Mouse (Mus musculus): ENCODE results near the gene Palm2. TPM values are rescaled to one million over a fixed set of nuclear protein-coding genes. Genes with fewer than 3 reads are reported as not detected.
A peak's percentile ranks its signal among the peaks of the same experiment; 100 is the strongest.

The Palm2 gene
- total RNA-seq, 2 experiments from 2014 or later: 0.54 to 1.9 TPM

DNA sequence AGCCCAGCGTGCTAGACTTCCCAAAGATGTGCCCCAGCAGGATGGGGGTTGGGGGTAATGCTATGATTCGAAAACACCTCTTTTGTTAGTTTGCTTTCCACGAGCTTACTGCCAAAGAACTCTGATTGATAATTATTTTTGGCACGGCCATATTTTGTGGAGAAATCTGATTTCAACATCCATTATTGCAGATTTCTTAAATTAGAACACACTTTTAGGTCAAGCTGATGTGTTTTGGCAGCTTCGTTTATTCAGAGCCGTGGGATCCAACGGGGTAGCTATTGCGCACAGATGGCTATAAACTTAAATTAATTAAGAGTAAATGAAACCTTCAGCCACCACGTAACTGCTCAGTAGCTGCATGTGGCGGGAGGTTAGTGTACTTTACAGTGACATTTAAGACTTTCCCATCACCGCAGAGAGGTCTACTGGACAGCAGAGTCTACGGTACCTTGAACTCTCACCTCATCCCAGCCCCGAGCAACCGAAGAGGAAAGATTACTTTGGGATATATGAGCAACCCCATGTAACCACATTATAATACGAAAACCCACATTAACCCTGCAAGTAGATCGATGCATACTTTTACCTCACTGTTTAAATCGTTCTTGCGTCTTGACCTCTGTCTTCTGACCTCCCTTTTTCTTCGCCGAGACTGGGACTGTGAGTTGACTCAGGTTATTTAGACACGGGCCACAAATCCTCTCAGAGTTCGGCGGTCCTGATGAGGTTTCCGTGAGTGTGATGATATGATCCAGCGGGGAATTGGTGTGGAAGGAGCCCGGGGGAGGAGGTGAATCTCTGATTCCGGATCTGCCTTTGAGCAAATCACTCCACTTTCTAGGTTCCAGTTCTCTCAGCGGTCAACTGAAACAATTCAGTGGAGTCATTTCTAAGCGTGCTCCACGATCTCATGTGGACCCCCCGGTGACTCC, 80.2 kb downstream of the Palm2 start:
- no peak for DNase-seq

DNA sequence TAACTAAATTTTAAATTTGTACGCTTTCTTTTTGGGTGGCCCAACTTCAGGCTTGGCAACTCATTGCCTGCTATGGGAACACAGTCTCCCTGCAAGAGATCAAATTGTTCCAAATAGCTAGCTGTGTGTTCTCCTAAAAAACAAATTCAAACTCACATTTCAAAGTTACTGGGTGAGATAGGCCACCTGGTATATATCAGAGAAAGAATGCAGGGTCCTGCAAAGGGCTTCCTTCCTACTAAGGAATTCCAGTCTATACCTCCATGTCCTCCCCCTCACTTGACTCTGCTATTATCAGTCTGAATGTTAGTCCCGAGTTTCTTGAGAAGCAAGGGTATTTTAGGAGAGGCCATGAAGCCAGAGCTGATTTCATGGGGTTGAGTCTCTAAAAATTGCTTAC, 81.3 kb downstream of the Palm2 start:
- DNase-seq: no peak

DNA sequence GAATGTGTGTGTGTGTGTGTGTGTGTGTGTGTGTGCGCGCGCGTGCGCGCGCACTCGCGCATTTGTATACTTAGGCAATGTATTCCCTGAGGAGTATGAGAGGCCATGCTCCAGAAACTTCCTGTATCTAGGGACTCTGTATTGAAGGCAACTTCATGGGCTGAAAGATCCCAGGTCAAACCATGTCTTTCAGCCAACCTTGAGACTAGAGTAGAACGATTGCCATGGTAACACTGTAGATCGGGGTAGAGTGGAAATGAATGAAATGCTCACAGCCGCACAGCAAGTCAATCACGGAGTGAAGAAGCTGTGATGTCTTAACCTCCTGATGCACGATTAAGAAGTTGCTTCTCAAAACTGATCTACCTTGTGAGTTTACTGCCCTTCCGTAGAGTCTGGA, 89.4 kb downstream of the Palm2 start:
- DNase-seq: no peak

DNA sequence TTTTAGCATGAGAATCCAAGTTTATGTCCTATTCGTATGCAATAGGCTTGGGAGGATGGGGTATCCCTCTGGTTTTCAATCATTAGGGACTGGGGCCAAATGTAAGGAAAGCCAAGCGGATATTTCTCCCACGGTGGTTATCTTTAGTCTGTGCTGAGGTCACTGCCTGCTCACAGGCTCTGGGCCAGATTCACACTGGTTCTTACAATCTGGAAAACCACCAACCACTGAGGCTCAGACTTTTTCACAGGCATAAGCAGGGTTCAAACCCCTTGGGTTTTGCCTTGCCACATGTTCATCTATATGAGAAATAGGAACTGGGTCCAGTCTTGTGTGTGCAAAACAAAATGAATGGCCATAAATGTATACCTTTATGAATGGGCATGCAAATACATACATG, 90.4 kb downstream of the Palm2 start:
- no peak for DNase-seq

DNA sequence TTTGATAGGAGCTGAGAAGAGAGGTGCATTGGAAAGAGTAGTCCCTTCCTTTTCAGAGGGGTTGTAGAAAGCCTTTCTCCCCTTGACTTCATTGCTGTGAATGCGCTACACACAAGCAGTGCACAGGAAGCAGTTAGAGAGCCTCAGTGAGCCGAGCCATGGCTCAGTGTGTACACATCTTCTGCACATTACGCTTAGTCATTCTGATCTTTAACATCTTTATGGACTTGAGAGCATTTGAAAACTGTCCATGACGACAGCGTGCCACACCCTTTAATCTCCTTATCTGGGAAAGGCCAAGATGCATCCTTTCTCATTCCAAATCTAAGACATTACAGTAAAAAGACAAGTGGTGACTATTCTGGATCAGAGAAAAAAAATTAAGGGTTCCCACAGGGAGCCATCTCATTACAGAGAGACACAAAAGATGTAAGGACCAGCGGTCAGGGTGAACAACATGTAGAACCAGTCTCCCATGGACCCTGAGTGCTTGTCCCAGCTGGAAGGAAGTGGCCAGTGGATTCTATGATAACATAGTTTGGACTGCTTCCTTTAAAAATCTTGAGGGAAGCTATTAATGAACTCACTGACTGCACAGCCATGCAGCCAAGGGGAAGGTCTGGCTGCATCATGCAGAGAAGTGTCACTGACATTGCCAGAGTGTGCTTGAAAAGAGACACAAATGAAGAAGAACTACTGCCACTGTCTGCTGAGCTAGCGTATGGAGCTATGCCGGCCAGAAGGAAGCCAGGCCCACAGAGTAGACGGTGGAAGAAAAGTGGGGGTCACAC, 91.4 kb downstream of the Palm2 start:
- no peak for DNase-seq

DNA sequence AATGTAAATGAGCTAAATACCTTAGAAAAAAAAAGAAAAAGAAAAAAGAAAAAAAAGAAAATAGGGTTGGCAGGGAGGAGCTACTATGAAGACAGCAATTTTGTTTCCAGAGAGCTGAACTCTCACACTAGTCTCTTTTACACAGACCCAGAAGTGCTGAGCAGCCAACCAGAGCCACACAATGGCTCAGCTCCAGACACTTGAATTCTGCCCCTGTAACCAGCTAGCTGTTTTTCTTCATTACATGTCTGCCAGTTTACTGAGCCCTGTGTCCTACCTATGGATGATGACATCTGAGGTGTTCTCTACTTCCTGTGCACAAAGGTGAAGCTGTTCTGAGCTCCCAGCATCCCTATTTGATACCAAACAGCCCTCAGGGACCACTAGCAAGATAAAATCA, 94.2 kb downstream of the Palm2 start:
- DNase-seq: no peak

DNA sequence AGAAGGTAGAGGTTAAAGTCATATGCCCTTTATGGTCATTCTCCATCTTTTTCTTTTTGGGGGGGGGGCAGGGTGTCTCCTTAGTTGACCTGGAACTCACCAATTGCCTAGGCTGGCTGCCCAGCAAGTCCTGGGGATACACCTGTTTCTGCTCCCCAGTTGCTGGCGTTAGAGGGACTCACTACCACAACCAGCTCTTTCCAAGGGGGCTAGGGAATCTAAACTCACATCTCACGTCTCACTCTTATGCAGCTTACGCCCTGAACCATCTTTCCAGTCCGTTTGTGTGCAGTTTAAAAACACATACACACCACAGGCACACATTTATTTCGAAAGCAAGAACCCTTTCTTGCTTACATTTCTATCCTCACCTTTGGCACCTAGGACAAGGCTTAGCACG, 99.6 kb downstream of the Palm2 start:
- no peak for DNase-seq

DNA sequence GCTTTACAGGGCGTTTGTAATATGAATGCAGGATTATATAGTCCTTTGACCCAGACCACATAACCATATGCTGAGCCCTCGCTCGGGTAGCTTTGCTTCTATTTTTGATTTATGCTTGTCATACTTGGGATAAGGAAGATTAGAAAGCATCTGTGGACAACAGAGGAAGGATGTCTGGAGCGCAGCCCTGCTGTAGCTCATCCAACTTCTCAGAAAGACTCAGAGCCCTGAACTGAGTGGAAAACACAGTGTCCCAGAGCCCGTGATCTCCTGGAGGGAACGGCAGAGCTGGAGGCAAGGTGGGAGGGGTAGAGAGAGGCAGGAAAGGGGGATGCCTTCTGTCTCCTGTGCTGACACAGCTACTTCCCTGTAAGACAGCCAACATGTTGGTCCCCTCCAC, 100.2 kb downstream of the Palm2 start:
- no peak for DNase-seq

DNA sequence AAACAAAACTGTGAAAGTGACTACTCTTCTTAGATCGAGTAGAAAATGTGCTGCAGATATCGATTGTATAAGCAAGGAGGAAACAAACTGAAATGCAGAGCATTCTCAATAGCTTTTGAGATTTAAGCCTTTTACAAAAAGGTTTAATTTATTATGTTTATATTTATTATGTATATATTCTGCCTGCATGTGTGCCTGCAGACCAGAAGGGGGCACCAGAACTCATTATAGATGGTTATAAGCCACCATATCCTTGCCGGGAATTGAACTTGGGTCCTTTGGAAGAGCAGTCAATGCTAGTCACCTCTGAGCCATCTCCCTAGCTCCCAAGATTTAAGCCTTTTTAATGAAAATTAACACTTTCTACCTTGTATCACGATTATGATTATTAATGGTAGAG, 101.0 kb downstream of the Palm2 start:
- DNase-seq: no peak

DNA sequence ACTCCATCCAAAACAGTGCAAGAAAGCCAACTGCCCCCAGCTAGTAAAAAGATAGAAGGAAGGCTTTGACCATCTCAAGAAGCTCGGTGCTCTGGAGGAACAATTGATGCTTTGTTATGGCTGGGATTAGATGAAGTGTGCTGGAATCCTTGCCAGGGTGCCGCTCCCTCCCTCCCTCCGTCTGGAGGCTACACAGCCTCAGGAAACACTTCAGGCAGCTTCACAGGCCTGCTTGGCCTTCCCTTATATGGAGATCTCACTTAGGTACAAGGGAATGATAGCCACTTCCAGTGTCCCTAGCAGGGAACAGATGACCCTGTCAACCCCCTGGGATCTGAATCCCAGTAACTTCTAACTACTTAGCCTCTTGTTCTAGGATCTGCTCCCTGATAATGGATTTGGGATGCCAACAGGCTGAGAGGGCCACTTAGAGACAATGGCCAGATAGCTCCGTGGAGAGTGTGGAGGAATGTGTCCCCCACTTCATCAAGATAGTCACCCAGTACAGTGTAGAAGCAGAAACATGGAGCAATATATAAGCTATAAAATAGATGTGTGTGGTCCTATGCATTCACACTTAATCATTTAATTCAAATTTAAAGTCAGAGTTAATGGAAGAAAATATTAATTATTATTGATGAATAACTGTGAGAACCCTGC, 104.1 kb downstream of the Palm2 start:
- no peak for DNase-seq

DNA sequence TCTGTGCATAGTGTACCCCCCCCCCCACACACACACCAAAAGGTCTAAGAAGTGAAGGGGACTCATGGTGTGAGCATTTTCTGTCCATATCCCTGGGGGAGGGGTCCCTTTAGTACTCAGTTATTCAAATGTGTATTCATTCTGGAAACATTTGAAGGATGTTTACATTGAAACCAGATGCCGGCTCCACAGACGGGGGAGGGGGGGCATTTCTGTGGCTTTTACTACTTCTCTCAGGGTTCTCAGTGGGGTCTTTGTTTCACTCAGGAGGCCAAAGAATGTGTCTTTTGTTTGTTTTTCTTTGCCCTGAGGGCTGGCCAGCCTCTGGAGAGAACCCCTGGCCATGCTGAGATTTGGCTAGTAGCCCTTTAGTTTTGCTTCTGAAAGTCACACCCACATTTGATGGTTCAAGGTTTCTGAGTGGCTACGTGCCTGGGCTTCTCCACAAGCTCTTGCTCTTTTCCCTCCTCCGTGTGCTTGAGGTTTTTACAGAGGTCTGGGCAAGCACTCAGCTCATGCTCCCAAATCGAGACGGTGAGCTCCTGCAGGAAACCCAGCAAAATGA, 109.7 kb downstream of the Palm2 start:
- DNase-seq: no peak

DNA sequence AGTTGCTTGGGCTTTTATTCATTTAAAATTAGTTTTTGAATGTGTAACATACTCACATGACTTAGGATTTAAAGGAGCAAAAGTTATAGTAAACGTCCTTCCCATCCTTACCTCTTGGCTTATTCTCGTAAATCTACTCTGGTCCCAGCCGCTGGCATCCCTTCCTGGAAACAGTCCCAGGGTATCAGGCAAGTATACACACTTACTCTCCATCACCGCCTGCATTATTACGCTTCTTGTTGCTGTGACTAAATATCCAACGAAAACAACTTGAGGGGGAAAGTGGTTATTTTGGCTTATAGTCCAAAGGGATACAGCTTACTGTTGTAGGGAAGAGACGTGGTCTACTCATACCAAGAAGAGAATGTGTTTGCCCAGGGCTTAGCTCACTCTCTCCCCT, 113.7 kb downstream of the Palm2 start:
- no peak for DNase-seq

DNA sequence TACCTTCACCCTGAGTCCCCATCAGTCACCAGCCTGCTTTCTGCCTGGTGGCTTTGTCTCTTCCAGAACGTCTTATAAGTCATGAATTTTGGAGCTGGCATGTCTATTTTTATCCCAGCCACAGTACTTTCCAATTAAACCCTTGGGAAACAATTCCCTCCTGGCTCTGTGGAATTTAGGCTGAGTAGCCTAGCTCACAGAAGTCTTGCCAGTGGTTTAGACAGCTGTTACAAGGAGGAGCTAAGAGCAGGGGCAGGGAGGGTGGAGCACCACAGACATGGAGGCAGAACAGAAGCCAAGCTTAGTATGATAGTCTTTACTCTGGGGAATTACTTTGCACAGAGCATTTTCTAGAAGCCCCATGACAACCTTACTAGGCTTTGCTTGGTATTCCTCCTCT, 116.2 kb downstream of the Palm2 start:
- DNase-seq: no peak

DNA sequence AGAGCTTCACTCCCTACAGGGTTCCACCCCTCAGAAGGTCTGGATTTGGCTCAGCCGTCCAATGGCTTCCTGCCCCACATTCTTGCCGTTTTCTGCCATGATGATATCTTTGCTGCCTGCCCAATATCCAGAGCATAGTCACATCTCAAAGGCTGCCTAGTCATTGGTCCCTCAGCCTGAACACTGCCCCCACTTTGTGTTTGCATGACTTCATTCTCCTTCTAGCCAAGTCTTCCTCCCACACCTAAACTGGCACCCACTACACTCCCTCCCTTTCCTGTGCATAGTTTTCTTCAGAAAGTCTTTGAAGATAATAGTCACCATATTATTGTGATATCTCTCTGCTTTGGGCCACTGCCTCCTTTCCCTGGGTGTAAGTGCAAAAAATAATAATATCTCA, 123.1 kb downstream of the Palm2 start:
- no peak for DNase-seq

DNA sequence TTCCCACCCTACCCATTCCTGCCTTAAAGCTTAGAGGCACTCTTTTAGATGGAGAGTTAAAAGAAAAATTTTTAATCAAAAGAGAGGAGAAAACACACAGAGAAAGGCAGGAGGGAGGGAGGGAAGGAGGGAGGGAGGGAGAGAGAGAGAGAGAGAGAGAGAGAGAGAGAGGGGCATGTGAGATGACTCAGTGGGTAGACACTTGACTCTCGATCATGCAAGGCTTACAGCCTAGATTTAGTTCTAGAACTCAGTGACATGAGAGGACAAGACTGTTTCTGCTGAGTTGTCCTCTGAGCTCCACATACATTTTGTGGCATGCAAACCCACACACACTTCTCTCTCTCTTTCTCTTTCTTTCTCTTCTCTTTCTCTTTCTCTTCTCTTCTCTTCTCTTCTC, 125.4 kb downstream of the Palm2 start:
- DNase-seq: no peak

DNA sequence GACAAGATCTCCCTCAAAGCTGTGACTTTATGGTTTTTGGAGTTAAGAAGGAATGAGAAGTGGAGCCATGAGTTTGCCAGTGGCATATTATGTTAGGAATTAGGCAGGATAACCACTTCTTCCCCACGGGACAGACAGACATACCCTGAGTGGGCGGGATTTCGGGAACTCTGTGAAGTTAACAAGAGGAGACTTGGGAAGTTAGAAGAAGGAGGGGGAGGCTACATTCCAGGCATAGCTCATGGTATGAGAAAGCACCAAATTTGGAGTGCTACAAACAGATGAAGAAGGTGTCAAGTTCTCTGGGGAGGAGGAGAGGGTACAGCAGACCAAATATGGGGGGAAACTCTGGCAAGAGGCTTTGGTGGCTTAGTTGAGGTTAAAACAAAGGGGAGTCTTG, 126.0 kb downstream of the Palm2 start:
- no peak for DNase-seq

DNA sequence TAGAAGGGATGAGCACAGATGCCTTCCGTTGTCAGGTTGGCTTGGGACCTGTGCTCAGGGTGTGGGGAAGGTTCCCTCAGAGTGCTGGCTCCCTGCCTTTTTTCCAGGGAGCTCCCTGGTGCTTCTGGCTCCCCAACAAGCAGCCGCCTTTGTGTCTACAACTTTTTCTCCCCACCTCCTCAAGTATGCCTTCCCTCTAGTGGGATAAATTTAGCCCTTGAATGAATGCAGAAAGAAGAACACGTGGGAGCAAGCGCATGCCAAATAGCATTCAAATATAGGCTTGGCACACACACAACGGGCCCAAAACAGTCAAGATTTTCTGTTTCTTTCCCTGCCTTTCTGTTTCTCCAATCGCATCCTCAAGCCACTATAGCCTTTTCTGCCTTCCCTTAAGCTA, 127.0 kb downstream of the Palm2 start:
- no peak for DNase-seq

DNA sequence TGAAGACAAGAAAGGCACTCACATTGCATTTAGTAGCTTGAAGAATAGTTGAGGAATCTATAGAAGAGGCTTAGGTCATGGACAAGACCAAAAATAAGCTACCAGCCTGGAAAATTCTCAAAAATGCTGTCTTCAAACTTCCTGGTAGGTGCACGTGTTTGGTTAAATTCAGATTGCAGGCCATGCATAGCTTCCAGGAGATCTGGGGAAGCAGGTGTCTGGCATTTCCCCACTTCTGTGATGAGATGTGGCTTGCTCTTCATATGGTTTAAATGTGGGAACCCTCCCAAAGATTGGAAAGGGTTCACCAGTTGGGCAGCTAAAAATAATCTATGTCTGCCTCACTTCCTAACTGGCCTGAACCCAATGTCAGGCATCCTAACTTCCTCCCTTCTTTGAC, 131.2 kb downstream of the Palm2 start:
- no peak for DNase-seq

DNA sequence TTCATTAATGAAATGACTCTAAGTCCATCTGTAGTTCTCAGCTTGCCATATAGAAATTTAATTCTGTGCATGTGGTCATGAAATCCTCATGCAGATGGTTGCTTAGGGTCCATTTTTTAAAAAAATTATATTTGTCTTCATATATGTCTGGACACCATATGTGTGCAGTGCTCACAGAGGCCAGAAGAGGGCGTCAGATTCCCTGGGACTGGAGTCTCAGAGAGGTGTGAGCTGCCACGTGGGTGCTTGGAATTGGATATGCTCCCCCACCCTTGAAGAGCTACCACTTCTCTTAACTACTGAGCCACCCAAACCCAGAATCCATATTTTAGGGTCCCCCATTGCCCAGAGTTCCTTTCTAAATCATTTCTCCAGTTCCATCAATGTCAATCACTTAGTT, 131.8 kb downstream of the Palm2 start:
- no peak for DNase-seq

DNA sequence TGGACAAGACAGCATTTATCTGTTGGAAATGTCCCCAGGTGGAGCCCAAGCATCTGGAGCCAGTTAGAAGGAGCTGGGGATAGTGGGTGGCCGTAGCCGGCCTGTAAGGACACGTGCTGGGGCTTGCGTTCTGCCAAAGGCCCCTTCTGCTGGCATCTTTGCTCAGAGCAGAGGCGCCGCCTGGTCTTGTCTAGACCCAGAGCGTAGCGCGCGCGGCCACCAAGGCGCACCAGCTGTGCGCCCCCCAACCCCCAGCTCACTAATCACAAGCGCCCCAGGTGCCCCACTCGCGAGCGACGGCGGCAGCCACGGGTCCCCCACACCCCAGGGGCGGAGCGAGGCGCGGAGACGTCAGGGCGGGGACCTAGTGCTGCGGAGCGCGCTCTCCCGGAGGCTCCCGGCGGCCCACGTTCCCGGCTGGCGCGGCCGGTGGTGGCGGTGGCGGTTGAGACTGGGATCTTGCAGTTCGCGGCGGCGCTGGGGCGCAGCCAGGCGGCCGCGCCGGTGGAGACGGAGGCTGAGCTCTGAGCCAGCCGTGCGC, 133.7 kb downstream of the Palm2 start, which contains the start of gene Pakap:
Pakap (plus strand) TSS at position 514 of the 541 bp plus-strand sequence.
- peak; percentile 37 for DNase-seq

DNA sequence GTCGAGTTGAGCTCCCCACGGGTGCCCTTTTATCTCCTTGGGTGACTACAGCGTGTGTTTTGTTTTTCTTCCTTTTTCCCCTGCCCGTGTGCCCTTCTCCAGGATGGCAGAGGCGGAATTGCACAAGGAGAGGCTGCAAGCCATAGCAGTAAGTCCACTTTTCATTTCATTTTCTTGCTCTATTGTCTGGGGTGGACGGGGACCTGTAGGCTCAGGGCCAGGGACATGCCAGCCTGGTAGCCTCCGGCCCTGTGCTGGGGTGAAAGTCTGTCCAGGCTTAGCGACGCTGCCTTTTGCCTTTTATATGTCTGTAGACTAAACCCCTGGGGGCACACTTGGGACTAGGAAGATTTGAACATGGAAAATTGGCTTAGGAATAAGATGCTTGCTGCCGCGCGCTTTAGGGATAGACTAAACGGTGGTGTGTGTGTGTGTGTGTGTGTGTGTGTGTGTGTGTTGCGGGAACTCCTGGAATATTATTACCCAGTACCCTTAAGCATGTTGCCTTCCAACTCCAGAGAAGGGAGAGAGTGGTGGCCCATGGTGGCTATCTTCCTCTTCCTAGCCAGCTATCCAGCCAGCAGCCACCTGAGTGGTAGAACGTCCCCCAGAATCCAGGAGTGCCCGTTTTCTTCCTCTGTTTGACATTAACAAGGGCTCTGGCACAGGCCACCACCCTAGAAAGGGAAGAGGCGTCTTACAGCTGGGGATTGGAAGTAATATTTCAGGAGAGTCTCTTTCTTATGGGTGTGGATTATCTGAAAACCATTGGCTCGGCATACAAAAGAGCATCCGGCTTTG, 134.4 kb downstream of the Palm2 start:
- DNase-seq: no peak

DNA sequence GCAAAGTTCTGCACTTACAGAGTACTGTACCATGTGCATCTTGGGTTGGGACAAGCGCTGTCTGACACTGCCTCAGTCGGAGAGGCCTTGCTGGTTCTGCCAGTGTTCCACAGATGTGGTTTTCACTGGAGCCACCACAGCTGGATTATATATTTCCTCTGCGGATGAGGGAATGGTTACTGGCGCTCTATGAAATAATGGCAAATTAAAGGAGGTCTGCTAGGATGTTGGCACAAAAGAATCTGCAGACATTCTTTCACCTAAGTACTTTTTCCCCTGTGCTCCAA, 135.0 kb downstream of the Palm2 start:
- DNase-seq: no peak
